Mouse (Mus musculus) liver, postnatal 0 days (tissue): Measurements from ENCODE around the gene Tulp2. TPM values are rescaled to one million over a fixed set of nuclear protein-coding genes. Genes with fewer than 3 reads are reported as not detected.
A peak's percentile ranks its signal among the peaks of the same experiment; 100 is the strongest.

Experiments
- ATAC-seq: fragments of 200-750 bp; cut with Nextera tagmentation; 2 replicates; pipeline ENCODE4 v1.8.0; 2017; ENCODE audit warnings: mild to moderate bottlenecking, moderate library complexity
- DNase-seq: peaks from one replicate; pipeline ENCODE4 v3.0.0-alpha.2; 2016
- H3K27ac ChIP-seq: fragments of 300-500 bp; sonication (generic); 2 replicates; pipeline ENCODE4 v1.5.1; 2014; ENCODE audit warnings: antibody characterized with exemption, moderate library complexity, mild to moderate bottlenecking, low read depth
- H3K27me3 ChIP-seq: fragments of 300-500 bp; sonication (generic); 2 replicates; pipeline ENCODE4 v1.6.1; 2014; ENCODE audit warnings: low read length, control low read depth, mixed read lengths; ENCODE audit not compliant: insufficient read depth
- H3K36me3 ChIP-seq: fragments of 300-500 bp; sonication (generic); replicated peaks from 2 replicates; pipeline ENCODE4 v1.6.1; 2014; ENCODE audit warnings: mild to moderate bottlenecking, control low read depth, low read length, moderate library complexity, mixed read lengths; ENCODE audit not compliant: insufficient read depth
- H3K4me1 ChIP-seq: fragments of 300-500 bp; sonication (generic); 2 replicates; pipeline ENCODE4 v1.6.1; 2014; ENCODE audit warnings: antibody characterized with exemption, mild to moderate bottlenecking, control low read depth; ENCODE audit not compliant: insufficient read depth
- H3K4me2 ChIP-seq: fragments of 300-500 bp; sonication (generic); 2 replicates; pipeline ENCODE4 v1.6.1; 2014; ENCODE audit warnings: low read depth, mild to moderate bottlenecking, low read length, moderate library complexity, mixed read lengths
- H3K4me3 ChIP-seq: fragments of 300-500 bp; sonication (generic); 2 replicates; pipeline ENCODE4 v1.5.1; 2014; ENCODE audit warnings: low read depth, low read length
- H3K9ac ChIP-seq: fragments of 300-500 bp; sonication (generic); replicated peaks from 2 replicates; pipeline ENCODE4 v1.6.1; 2014; ENCODE audit warnings: mild to moderate bottlenecking, moderate library complexity
- H3K9me3 ChIP-seq: fragments of 300-500 bp; sonication (generic); 2 replicates; pipeline ENCODE4 v1.6.1; 2016; ENCODE audit warnings: mild to moderate bottlenecking, control low read depth, low read length, mixed read lengths
- CTCF ChIP-seq: sonication (generic); IDR thresholded peaks from 2 replicates; pipeline ENCODE4 v1.5.1; 2016; ENCODE audit warnings: antibody characterized with exemption, low read depth
- EP300 ChIP-seq: IDR thresholded peaks from 2 replicates; pipeline ENCODE4 v1.6.1; 2016; ENCODE audit warnings: antibody characterized with exemption, low read depth, mild to moderate bottlenecking
- WGBS: fragments of 180-500 bp; shearing (Covaris S2); extraction: QIAGEN DNeasy Blood & Tissue Kit; methylation state at CpG from one replicate; pipeline ENCODE4 v1.1.7; 2014; ENCODE audit not compliant: insufficient replicate concordance; 5-methylcytosine and 5-hydroxymethylcytosine counted together
- polyA plus RNA-seq: library from polyadenylated mRNA; unstranded; fragments of >200 nt; fragmentation: Nextera tagmentation; extraction: Ambion mirVana; gene quantifications from 2 replicates; pipeline ENCODE4 v1.2.1, GENCODE M21; 2015

Tulp2 gene
- polyA plus RNA-seq = 0.22 and 0.30 TPM in 2 replicates

DNA sequence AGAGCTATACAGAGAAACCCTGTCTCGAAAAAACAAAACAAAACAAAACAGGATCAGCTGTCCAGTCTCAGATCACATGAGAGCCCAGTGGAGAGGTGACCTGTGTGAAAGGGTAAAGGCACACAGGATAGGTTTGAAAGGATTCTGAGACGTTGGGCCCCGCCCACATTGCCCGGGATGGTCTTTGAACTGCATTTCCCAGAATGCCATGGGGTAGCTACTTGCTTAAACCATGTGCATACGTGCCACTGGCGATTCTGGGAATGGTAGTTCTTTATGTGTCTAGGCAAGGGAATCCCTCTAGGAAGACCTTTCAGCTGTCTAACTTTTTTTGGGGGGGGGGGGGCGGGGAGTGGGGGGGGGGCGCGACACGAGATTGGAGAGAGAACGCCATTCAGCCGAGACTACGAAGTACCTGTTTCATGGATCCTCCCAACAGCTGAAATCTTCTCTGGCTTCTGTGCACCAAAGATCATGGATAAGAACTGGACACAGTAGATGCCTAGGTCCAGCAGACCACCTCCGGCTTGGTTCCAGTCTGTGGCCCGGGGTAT lies at the start of gene Tulp2:
Gene Tulp2 (plus strand): TSS at position 504 of the 554 bp plus-strand sequence.
- Histone ChIP-seq H3K4me2 (no peak within 1 kb of the TSS), H3K27ac (no peak within 1 kb of the TSS), H3K9ac (no peak within 1 kb of the TSS), H3K4me3 (no peak within 1 kb of the TSS), H3K9me3 (no peaks in the 10 kb centered on the region), H3K36me3 (peaks cover under 1% of the 10 kb centered on the region; the same call in 1 of the 2 replicates), H3K27me3 (no peaks in the 10 kb centered on the region), H3K4me1 (peaks cover 7% of the 10 kb centered on the region; the same call in 1 of the 2 replicates)
- DNase-seq (peak; percentile 77), ATAC-seq (peak; percentile 86)
- WGBS = 49% methylated on average over 14 of the region's 15 CpGs
- TF ChIP-seq CTCF = no peak

DNA sequence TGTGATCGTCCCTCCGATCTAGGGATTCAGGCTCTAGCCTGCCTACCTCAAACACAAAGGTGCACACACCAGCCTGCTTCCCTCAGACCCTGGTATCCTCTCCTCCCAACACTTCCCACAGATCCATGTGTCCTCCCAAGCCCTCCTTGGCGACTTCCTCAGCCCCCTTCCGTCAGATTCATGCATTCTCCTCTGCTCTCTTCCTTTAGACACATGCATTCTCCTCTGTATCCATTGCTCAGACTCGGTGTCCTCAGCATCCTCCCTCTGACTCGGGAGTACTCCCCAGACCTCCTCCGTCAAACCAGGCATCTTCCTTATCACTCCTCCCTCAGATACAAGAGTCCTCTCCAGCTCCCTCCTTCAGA lies 47.9 kb upstream of the Tulp2 start:
- ATAC-seq (no peak), DNase-seq (no peak)
- peak overlapping the region; percentile 92 for H3K4me2 ChIP-seq
- H3K9ac ChIP-seq = peak overlapping the region; percentile 73
- peaks cover 24% of the 10 kb centered on the region for H3K36me3 ChIP-seq
- 2% methylated on average over 7 of the region's 7 CpGs for WGBS
- no peaks in the 10 kb centered on the region for H3K27me3 ChIP-seq
- no peaks in the 10 kb centered on the region for H3K9me3 ChIP-seq
- H3K4me1 ChIP-seq = peaks cover 45% of the 10 kb centered on the region
- H3K4me3 ChIP-seq = peak overlapping the region; percentile 76
- no peak for TF ChIP-seq EP300
- peak overlapping the region; percentile 81 for H3K27ac ChIP-seq

DNA sequence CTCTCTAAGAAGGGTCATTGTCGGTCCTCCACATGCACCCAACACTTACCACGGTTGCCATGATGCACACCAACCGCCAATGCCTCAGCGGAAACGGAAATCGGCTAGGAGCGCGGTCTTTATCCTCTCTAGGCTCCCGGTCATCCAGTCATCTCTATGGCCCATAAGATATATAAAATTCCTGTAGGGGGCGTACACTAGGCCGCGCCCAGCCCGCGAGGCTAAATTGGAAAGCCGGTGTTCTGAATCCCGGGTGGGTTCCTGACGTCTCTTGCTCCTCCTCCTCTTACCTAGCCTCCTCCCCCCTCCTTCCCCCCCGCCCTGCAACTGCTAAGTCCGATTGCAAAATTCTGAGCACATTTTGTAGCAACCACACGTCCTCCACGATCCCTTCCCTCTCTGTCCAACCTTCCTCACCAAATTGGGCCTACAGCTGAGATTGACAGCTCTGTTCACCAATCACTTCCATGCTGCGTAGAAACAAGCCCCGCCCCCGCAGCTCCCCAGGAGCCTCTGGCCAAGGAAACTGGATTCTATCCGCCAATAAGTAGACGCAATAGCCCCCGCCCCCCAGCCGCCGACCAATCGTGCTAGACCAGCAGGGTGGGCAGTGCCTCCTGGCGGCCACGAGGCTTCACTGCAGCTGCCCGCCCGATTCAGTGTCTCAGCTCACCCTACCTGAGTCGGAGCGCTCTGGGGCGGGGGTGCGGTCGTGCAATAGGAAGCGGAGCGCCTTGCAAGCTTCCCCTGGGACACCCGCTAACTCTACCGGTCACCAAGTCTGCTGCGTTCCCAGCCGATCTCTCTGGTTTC lies 47.3 kb upstream of the Tulp2 start, which contains the start of gene Gys1:
Gene Gys1 (plus strand): TSS at position 642 of the 813 bp plus-strand sequence.
- under 1% methylated on average over 44 of the region's 45 CpGs for WGBS
- TF ChIP-seq CTCF = peak; percentile 99
- peak; percentile 76 for TF ChIP-seq EP300
- Histone ChIP-seq H3K4me3 (peak within 1 kb of the TSS; percentile 76), H3K9me3 (no peaks in the 10 kb centered on the region), H3K36me3 (peaks cover 18% of the 10 kb centered on the region), H3K27ac (peak within 1 kb of the TSS; percentile 81), H3K4me1 (peaks cover 45% of the 10 kb centered on the region), H3K9ac (peak within 1 kb of the TSS; percentile 75), H3K27me3 (no peaks in the 10 kb centered on the region), H3K4me2 (peak within 1 kb of the TSS; percentile 92)
- peak; percentile 96 for ATAC-seq
- DNase-seq = peak; percentile 100

DNA sequence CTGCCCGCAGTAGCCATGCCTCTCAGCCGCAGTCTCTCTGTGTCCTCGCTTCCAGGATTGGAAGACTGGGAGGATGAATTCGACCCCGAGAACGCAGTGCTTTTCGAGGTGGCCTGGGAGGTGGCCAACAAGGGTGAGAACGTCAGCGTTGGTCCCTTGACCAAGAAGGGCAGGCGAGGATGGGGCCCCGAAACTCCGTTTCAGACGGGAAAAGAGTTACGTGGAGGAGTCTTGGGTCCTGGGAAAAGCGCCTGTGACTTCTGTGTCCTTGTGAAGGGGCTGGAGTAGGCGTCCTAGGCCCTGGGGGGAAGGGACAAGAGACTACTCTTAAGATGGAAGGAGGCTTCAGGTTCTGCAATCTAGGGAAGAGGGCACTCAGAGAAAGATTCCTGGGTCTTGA lies 46.6 kb upstream of the Tulp2 start:
- no peaks in the 10 kb centered on the region for H3K27me3 ChIP-seq
- H3K27ac ChIP-seq = peak overlapping the region; percentile 76
- peak overlapping the region; percentile 90 for H3K4me2 ChIP-seq
- ATAC-seq (peak; percentile 0; the same call in 1 of the 2 replicates), DNase-seq (no peak)
- no peaks in the 10 kb centered on the region for H3K9me3 ChIP-seq
- TF ChIP-seq CTCF (no peak), EP300 (no peak)
- peaks cover 15% of the 10 kb centered on the region; the same call in 1 of the 2 replicates for H3K36me3 ChIP-seq
- H3K4me1 ChIP-seq = peaks cover 45% of the 10 kb centered on the region
- 3% methylated on average over 16 of the region's 16 CpGs for WGBS
- peak overlapping the region; percentile 75 for H3K9ac ChIP-seq
- peak overlapping the region; percentile 60 for H3K4me3 ChIP-seq

DNA sequence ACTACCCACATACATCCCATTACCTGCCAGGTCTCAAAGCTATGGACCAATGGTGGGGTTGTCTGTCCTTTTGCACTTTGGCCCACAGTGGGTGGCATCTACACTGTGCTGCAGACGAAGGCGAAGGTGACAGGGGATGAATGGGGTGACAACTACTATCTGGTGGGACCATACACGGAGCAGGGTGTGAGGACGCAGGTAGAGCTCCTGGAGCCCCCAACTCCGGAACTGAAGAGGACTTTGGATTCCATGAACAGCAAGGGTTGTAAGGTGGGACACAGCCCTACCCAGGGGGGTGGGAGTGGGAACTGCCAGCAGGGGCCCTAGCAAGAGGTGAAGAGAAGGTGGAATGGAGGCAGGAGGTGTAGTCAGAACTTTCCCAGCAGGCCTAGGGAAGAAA lies 45.2 kb upstream of the Tulp2 start:
- H3K9me3 ChIP-seq = no peaks in the 10 kb centered on the region
- H3K9ac ChIP-seq = no peak overlapping the region
- WGBS = 79% methylated on average over 5 of the region's 5 CpGs
- DNase-seq = no peak
- peaks cover 20% of the 10 kb centered on the region for H3K36me3 ChIP-seq
- TF ChIP-seq CTCF (no peak), EP300 (no peak)
- no peak for ATAC-seq
- H3K27ac ChIP-seq = no peak overlapping the region
- peaks cover 45% of the 10 kb centered on the region for H3K4me1 ChIP-seq
- no peaks in the 10 kb centered on the region for H3K27me3 ChIP-seq
- H3K4me2 ChIP-seq = no peak overlapping the region
- H3K4me3 ChIP-seq = no peak overlapping the region

DNA sequence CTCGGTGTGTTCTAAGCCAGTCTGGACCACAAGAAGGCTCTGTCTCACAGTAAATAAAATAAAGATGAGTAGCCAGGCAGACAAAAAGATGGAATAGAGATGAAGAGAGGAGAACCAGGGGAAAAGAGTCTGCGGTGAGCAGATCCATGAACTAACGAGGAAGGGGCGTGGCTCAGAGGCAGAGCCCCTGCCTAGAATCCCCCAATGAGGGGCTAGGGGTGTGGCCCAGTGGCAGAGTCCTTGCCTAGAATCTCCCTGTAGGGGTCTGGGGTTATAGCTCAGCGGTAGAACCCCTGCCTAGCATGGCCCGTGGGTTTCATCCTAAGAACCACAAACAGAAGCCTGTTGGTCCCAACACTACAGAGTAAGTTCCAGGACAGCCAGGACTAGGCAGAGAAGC lies 44.6 kb upstream of the Tulp2 start:
- no peak for ATAC-seq
- no peak overlapping the region for H3K27ac ChIP-seq
- DNase-seq = no peak
- 76% methylated on average over 6 of the region's 6 CpGs for WGBS
- H3K36me3 ChIP-seq = peaks cover 20% of the 10 kb centered on the region
- no peaks in the 10 kb centered on the region for H3K9me3 ChIP-seq
- H3K4me2 ChIP-seq = no peak overlapping the region
- H3K27me3 ChIP-seq = no peaks in the 10 kb centered on the region
- H3K4me3 ChIP-seq = no peak overlapping the region
- H3K9ac ChIP-seq = no peak overlapping the region
- TF ChIP-seq EP300 (no peak), CTCF (no peak)
- peaks cover 45% of the 10 kb centered on the region for H3K4me1 ChIP-seq
